Mouse (Mus musculus): ENCODE data around the gene Negr1. TPM values are rescaled to one million over a fixed set of nuclear protein-coding genes. Genes with fewer than 3 reads are reported as not detected.

Negr1 gene
- total RNA-seq, 2 experiments from 2014 or later = 0.45 to 0.64 TPM

DNA sequence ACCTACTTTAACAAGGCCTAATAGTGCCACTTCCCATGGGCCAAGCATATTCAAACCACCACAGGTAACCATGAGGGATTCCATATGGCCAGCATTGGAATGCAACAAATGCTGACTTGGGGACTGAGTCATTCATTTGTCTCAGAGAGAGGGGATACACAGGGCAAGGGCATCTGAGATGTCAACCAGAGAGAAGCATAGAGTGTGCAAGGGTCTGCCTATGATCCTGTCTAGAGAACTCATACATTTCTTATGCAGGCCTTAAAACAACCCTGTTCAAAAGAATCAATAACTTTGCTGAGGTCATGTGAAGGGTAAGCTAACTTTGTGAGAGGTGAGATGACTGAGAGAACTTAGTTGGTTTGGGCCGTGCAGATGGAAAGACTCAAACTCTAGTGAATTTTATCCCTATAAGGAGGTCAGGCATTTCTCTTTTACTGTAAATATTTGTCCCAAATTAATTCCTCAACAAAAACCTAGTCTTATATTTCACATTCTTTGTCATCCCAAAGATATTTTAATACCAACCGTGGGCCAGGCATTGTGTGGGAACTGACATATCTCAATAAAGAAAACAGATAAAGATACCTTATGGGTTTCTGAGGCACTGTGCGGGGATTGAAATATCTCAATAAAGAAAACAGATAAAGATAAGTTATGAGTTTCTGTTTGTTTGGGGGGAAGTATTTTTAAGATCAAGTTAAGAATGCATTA lies 543.4 kb downstream of the Negr1 start:
- DNase-seq (ENCODE audit: low spot score) = no peak

DNA sequence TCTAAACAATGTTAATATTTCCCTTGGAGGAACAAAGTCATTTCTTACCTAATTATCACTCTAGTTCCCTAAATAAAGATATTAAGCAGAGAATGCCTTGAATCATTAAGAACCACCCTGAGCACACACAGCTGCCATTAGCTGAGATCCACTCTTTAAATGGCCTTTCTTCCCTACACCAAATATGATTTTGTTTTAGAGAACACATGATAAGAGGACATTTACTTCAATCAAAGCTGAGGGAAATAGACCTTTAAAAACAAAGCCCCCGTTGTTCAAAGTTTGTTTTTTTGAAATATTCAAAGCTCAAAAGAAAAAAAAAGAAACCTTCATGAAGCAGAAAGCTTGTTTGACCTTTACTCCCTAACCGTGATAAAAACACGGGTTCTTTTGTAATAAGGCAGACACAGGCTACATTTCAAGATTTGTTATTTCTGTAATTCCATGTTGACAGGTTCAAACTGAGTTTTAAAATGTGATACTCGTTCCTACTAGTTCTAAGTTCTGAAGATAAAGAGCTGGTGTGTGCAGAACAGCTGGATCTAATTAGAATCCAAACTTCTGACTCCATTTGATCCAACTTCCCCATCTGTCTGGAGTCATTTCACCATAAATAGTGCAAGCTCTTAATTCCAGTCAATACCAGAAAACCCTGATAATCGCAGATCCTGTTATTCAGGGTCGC lies 544.1 kb downstream of the Negr1 start:
- DNase-seq (ENCODE audit: low spot score) = no peak

DNA sequence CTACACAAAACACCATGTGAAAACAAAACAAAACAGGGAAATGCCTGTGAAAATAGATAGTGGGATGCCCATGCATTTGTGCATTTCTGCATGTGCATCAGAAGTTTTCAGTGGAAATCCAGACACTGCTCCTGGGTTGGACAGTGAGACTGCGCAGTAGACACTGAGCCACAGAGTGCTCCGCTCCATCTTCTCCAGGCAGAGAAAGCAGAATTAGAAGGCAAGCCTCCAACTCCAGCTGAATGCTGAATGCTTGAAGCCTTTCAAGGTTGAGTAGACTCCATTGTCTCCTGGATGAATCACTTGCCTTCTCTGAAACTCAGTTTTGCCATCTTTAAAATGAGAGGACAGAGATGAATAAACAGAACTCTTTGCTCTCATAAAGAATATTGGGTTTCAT lies 546.6 kb downstream of the Negr1 start:
- DNase-seq (ENCODE audit: low spot score) = no peak

DNA sequence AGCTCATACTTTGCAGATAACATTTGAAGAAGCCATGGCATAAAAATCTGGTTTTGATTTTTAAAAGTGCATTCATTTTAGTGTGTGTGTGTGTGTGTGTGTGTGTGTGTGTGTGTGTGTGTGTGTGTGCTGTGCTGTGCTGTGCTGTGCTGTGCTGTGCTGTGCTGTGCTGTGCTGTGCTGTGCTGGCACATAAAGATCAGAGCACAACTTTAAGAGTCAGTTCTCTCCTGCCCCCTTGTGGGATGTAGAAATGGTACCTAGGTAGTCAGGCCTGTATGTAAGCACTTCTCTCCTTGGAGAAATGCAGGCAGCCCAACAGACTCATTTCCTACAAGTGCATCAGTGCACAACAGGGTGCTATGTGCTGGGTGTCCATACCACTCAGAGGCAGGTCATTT lies 547.7 kb downstream of the Negr1 start:
- no peak for DNase-seq (ENCODE audit: low spot score)

DNA sequence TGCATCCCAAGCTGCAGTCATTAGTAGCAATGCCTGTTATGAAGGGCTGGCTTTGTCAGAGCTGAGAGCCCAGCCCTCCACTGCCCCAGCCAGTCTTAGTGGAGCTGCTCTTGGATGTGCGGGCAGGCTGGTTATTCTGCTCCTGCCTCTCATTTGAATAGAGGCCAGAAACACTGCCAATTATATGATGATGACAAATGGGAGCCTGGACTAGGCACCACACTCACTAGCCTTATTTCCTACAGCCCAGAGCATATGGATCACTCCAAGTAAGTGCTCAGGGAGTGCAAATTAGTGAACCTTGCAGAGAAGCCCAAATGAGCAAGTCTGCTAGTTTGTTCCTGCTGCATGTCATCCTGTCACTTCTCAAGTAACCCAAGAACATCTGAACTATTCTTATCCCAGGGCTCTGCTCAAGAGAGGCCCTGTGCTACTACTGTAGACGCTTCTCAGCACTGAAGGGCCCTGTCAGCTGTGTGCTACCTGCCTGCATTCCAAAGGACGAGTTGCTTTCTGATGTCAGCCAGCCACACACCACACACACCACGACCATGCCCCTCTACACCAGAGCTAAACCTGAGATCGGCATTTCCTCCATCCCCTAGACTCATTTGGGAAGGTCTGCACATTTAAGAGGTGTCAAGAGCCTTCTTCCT lies 553.6 kb downstream of the Negr1 start:
- no peak for DNase-seq (ENCODE audit: low spot score)

DNA sequence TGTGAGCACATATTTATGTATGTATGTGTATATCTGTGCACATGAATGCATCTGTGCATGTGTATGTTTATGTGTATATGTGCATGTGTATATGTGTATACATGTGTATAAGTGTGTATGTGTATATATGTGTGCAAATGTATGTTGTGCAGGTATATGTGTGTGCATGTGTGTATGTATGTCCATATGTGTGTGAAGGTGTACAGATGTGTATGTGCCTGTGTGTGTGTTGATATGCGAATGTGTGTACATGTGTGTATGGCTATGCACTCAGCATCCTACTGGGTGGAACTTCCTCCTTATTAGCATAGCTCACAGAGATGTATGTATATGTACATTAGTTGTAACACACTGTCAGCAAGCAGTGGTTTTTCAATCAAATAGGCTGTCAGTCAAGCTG lies 554.4 kb downstream of the Negr1 start:
- no peak for DNase-seq (ENCODE audit: low spot score)

DNA sequence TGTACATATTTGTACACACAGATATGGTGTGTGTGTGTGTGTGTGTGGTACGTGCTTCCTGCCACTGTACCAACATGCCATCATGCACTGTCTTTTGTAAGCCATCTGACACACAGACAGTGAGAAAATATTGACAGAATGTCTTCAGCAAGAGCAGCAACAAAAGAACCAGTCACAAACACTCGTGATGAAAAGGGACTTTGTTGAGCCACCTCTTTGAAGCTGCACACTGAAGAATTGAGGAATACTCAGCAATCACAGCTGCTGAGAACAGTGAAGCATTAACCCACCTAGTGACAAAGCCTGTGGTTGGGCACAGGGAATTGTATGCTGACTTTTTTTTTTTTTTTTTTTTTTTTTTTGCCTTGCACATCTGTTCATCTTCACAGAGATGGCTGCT lies 558.3 kb downstream of the Negr1 start:
- no peak for DNase-seq (ENCODE audit: low spot score)

DNA sequence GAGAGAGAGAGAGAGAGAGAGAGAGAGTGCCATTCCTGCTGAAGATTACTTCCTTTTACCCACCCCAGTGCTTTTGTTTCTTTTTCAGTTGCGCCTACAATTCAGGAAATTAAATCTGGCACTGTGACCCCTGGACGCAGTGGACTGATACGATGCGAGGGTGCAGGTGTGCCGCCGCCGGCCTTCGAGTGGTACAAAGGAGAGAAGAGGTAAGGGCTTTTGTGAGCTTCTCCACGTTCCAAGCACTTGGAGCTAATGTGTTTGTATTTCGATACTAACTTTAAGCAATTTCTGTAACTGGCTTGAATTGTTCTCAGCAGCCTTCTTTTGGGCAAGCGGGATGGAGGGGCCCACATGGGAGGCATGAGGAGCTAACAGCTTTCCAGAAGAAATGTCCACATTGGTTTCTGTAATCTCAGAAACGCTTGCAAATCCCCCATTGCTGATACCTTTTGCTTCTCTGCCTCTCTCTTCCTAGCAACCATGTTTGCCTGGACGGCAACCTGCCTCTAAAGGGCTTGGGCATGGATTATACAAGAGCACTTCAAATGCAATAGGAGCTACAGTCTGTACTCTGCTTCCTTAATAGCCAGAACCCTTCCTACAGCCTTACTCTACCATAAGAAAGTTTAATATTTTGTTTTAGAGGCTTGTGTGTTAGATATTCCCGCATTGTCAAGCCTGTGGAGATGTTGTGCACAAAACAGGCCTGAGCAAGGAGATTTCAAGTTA lies 584.7 kb downstream of the Negr1 start:
- DNase-seq (ENCODE audit: low spot score) = no peak

DNA sequence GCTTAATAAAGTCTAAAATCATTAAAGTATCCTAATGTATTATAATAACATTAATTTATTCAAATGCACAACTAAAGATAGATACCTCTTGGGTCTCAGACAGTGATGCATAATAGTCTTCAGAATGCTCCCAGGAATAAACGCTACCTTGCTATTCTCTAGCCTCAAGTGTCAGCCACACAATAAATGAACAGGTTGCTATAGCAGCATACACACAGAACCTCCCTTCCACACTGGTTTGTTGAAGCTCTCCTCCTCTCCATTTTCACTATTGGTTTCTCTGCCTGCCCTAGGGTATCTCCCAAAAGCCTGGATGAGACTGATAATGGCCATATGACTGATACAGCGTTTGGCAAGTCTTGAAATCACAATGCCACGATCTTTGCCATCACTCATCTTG lies 593.3 kb downstream of the Negr1 start:
- DNase-seq (ENCODE audit: low spot score) = no peak

DNA sequence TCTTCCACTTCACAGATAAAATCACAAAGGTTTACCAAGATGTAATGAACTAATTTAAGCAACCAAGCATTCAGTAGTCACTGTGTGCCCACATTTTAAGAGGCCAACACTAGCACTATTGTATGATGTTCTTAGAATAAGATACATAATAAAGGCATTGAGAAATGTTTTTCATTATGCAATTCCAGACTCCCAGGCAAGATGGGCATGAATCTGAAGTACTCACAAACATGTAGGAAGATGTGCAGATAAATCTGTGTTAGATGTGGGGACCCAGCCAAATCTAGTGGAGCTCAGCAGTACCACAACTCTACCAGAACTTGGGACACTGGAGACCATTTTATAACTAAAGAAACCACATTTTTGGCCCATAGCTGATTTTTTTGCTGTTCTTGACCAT lies 593.9 kb downstream of the Negr1 start:
- DNase-seq (ENCODE audit: low spot score) = no peak

DNA sequence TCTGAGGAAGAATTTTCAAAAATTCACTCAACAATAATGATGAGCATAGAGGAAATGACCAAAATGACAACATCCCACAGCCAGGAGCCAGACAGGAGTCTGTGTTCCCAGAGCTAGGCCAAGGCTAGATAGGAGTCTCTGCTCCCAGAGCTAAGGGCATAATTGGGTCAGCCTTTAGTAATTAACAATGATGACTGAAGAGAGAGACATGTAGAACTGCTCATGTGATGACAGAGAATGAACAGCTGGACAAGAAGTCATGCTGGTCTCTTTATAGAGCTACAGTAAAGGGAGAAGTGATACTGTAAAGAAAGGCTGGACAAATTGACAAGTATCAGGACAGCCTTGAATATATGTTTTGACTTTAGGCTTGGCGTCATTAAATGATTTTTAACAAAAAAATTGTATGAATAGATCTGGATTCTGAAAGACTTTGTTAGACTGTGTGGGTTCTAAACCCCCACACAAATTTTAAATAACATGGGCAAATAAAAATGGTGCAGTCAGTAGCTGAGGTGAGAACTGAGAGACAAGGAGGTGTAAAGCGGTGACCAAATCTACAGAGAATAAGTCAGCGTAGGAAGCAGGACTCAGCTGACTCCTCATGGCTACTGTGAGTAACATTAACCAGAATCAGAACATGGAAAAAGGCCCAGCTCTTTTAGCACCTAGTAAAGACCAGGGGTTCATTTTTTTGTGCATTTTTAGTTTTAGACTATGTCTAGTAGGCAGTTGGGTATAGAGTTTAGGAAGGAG lies 603.4 kb downstream of the Negr1 start:
- no peak for DNase-seq (ENCODE audit: low spot score)

DNA sequence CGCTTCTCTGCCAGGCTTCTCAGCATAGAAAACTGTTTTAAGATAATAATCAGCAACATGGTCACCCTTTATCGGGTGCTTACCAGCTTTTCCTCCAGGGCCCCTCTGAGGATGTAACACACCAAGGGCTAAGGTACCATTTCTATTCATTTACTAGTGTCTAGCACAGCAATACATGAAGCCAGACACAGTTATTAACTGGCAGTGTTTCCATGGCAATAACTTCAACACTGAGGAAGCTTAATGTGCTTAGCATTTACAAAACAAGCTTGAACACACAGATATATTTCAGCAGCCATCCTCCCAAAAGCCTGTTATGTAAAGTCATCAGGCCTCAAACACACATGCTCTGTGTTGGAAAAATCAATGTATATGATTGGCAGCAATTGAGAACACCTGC lies 620.4 kb downstream of the Negr1 start:
- DNase-seq (ENCODE audit: low spot score) = no peak

DNA sequence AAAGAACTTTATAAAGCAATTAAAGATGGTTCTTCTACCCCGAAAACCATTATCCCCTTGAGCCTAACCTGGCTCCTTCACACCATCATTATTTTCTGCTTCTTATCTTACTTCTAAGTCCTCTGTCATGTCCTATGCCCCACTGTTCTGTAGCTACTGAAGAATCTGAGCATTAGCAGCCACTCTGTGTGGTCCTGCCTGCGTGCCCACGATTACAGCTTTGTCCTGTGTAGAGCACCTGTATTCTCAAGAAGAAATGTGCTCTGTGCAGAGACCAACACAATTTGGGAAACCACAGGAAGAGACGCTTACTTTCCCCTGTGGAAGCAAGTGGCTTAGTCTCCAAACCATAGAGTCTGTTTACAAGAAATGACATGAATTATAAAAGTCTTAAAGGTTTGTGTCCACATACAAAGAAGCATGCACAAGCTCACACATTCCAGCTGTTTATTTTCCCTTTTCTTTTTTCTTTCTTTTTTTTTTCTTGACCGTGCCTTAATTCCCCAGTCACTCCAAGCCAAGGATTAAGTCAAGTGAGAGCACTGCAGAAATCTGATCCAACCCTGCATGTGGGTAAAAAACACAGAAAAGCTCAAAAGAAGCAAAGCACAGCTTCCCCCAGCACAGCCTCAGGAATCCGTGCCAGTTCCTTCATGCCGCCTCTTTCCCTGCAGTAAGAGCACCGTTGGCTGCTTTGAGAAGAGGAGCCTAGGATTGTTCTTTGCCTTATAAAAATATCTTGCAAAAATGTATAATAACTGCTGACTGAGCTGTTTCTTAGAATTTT lies 627.5 kb downstream of the Negr1 start:
- DNase-seq (ENCODE audit: low spot score) = no peak

DNA sequence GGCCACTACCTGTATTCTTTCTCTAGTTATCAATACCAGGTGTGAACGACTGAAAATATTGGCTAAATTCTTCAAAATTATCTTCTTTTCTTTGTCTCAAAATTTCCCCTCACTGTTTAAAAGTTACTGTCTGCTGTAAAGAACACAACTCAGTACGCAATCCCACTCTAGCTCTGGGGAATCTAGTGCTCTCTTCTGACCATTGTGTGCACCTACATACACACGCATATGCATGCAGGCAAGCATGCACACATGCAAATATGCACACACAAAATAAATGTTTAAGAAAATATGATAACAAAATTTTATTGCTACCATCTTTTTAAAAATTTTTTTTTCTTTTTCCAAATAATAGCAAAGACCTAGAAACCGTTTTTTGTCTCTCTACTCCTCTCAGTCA lies 628.2 kb downstream of the Negr1 start:
- no peak for DNase-seq (ENCODE audit: low spot score)

DNA sequence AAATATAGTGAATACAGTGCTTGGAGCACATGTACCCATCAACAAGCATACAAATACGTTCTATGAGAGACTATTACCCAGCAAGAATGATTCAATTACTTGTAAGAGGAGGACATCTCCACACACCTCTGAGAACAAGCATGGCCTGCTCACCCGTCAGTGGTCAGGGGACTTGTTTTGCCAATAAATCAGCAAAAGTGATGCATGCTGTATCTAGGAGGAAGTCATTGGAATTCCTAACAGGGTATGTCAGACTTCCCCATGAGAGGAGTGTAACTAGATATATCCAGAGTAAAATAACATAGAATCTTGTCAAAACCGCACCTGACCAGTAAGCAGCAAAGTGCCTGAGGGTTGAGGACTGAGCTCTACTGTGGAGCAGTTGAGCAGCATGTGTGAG lies 629.0 kb downstream of the Negr1 start:
- DNase-seq (ENCODE audit: low spot score) = no peak

DNA sequence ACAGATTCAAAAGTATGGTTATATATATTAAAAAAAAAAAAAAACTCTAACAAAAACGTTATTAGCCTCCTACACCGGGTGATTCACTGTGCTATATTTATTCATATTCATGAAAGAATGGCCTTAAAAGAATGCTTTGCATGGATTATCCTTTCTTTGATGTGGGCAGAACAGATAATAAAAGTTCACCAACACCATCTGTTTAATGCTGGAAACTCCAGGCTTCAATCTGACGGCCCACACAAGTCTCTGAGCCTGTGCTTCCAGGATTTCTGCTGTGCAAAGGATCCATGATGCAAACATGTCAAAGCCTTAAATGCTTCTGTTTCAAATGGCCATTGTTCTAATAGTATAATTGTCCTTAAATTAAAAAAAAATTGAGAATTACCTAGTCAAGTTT lies 630.4 kb downstream of the Negr1 start:
- DNase-seq (ENCODE audit: low spot score) = no peak

DNA sequence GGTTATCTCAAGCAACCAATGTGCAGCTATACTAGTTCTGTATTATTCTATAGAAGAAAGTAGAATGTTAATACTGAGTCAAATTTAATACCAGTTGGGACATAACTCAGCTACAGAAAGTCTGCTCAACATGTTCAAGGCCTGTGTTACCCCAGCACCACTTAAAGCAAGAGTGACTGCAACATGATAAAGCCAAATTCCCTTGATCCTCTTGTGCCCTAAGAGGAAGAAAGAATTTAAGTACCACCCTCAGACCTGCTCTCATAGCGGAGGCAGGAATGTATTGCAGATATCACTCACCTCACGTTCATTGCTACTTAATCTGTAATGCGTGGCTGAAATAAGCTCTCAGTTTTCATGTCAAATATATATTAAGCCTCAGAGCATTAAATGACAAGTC lies 631.5 kb downstream of the Negr1 start:
- DNase-seq (ENCODE audit: low spot score) = no peak

DNA sequence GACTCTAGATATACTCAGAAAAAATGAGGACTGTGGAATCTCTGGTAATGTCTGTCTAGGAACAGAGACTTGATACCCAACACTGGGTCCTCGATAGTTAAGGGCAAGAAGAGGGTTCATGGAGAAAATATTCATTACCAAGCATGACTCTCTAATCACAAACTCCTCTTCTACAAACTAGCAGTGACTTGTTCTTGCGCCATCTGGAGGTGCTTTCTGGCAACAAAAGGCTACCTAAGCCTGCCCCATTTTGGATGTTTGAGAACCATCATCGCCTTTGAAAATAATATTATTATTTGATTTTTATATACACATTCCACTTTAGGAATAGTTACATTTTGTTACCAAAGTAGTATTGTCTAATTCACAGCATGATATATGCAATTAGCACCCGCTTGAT lies 637.1 kb downstream of the Negr1 start:
- DNase-seq (ENCODE audit: low spot score) = no peak

DNA sequence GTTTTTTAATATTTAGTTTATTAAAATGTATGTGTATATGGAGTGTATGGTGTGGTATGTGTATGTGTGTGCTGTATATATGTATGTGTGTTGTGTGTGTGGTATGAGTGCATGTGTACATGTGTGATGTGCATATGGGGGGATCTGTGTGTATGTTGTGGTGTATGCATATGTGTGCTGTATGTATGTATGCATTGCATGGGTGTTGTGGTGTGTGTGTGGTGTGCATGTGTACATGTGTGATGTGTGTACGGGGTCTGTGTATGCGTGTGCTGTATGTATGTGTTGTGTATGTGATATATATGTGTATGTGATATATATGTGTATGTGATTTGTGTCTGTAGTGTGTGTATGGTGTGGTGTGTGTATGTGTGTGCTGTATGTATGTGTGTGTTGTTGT lies 640.1 kb downstream of the Negr1 start:
- DNase-seq (ENCODE audit: low spot score) = no peak

DNA sequence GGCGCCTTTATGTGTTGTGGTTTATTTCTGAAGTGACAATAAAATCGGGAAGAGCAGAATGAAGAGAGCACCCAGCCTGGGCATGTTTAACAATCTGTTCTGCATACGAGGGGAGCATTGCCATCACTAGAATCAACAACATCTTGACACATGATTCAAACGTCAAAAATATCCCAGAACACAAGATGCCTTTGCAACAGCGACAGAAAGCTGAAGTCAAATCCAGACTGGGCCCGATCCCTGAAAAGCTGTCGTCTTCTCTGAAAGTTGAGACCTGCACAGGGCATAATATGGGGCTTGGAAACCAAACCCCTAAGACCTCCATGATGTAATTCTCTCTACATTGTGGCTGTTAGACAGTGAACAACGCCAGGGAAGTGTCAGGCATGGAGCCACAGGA lies 642.0 kb downstream of the Negr1 start:
- DNase-seq (ENCODE audit: low spot score) = no peak

DNA sequence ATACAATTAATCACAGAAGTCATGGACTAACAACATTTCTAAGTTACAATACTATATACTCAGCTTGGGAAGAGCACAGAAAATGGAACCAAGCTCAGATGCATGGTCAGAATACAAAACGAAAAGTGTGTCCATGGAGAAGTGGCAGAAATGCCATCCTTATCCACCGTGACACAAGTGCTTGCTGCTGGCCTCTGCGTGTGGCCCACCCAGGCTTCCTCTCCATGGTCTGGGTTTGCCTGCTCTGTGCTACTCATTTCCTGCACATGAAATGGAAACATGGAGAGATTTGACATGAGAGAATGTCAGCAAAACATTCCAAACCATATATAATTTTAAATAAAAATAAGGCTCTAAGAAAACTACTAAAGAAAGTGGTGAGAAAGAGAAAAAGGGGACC lies 645.2 kb downstream of the Negr1 start:
- DNase-seq (ENCODE audit: low spot score) = no peak
